Comparison of ENCODE assay signal across 8 mouse cellular contexts in genomic region chr11:117484198-117484597, GRCm38 (mm10). TPM values are rescaled to one million over a fixed set of nuclear protein-coding genes. Genes with fewer than 3 reads are reported as not detected.
DNase-seq lines count a peak whose midpoint lies in the region; ATAC-seq lines count a peak whose summit lies in the region.

TSS of gene Gm11733 (plus strand) at chr11:117484368.

- H3K4me3 ChIP-seq in kidney, embryonic 14.5 days (ENCODE audit: low read length): peak within 1 kb of the TSS; percentile 24; the same call in 1 of the 2 replicates
- peak within 1 kb of the TSS; percentile 36 for H3K4me3 ChIP-seq in hindbrain, embryonic 10.5 days

- peak within 1 kb of the TSS; percentile 46; the same call in 1 of the 2 replicates for H3K9ac ChIP-seq in kidney, embryonic 14.5 days (ENCODE audit: low read depth, low read length)

- intact Hi-C loops in left cerebral cortex, postnatal 4 days (cut with DNase I): loop anchor here (10.0 kb wide), 1 partner anchor 141 kb away; no protein-coding TSS in a partner anchor

- no peaks in the 10 kb centered on the region for H3K36me3 ChIP-seq in kidney, embryonic 14.5 days (ENCODE audit: control insufficient read depth, insufficient read depth, low read length)
- H3K36me3 ChIP-seq in hindbrain, embryonic 10.5 days: no peaks in the 10 kb centered on the region

- 24% methylated on average over 12 of the region's 12 CpGs for WGBS in kidney, embryonic 14.5 days
- 26% methylated on average over 12 of the region's 12 CpGs for WGBS in hindbrain, embryonic 10.5 days

- no peaks in the 10 kb centered on the region for H3K27me3 ChIP-seq in kidney, embryonic 14.5 days (ENCODE audit: control insufficient read depth, insufficient read depth, low read length)
- peaks cover 16% of the 10 kb centered on the region for H3K27me3 ChIP-seq in hindbrain, embryonic 10.5 days (ENCODE audit: insufficient read depth, poor library complexity, severe bottlenecking)

- no peak for DNase-seq in kidney, adult 11 months
- peak; percentile 82 for DNase-seq in cerebellum, adult 9-10 months
- DNase-seq in hindbrain, embryonic 10.5 days (ENCODE audit: low spot score): peak; percentile 40
- DNase-seq in left cerebral cortex, postnatal 4 days: peak; percentile 83
- peak; percentile 77 for DNase-seq in retina, postnatal 1 day
- no peak for DNase-seq in thymus, postnatal 36 days
- no peak for DNase-seq in thymus, postnatal 14 days

- H3K4me2 ChIP-seq in kidney, embryonic 14.5 days (replicated peaks; ENCODE audit: low read depth, low read length): peak within 1 kb of the TSS; percentile 52

- no peak for ATAC-seq in kidney, embryonic 14.5 days (ENCODE audit: low FRiP score, low TSS enrichment)

- H3K4me1 ChIP-seq in kidney, embryonic 14.5 days (ENCODE audit: control insufficient read depth, insufficient read depth, low read length): peaks cover 23% of the 10 kb centered on the region
- H3K4me1 ChIP-seq in hindbrain, embryonic 10.5 days (replicated peaks): peaks cover 60% of the 10 kb centered on the region

- peaks cover 4% of the 10 kb centered on the region; the same call in 1 of the 2 replicates for H3K9me3 ChIP-seq in kidney, embryonic 14.5 days (ENCODE audit: control insufficient read depth, low read length)
- peaks cover 6% of the 10 kb centered on the region; the same call in 1 of the 2 replicates for H3K9me3 ChIP-seq in hindbrain, embryonic 10.5 days

- H3K27ac ChIP-seq in kidney, embryonic 14.5 days (ENCODE audit: low read depth, low read length): no peak within 1 kb of the TSS
- peak within 1 kb of the TSS; percentile 86 for H3K27ac ChIP-seq in hindbrain, embryonic 10.5 days

RNA-seq across cellular contexts. Expression of gene Gm11733, which starts in this region (rescaled TPM):
- polyA plus RNA-seq in kidney, embryonic 14.5 days (2014; fragmentation: Nextera tagmentation; extraction: Ambion mirVana): 0.09 TPM in 1 of 2 replicates, not detected in the other
- not detected in 2 replicates for polyA plus RNA-seq in hindbrain, embryonic 10.5 days (2016; fragmentation: Nextera tagmentation; extraction: Ambion mirVana)
- total RNA-seq in left cerebral cortex, postnatal 4 days (2021): not detected

Comparison
In these comparisons a context has a peak if more than half of its experiments do, and no peak if none do; other contexts are left out.
1. Peak in DNase-seq, H3K4me3 ChIP-seq and H3K27ac ChIP-seq in hindbrain, embryonic 10.5 days; RNA of the gene not detected or under 1 TPM.
2. Peak in DNase-seq in left cerebral cortex, postnatal 4 days; RNA of the gene not detected or under 1 TPM.
3. DNase-seq: peak in cerebellum, adult 9-10 months (single experiment) and retina, postnatal 1 day (single experiment); none in kidney, adult 11 months (single experiment), thymus, postnatal 36 days (0 of 2) and thymus, postnatal 14 days (single experiment).